Mouse (Mus musculus) stomach, postnatal 0 days (tissue): ENCODE results near the gene Glyctk.

Source experiments
- CTCF ChIP-seq: IDR thresholded peaks from 2 replicates; pipeline ENCODE4 v1.5.1; 2016; ENCODE audit warnings: antibody characterized with exemption, low read depth, mild to moderate bottlenecking, moderate library complexity
- EP300 ChIP-seq: optimal IDR thresholded peaks from 2 replicates; pipeline ENCODE3; 2016; ENCODE audit warnings: antibody characterized with exemption

DNA sequence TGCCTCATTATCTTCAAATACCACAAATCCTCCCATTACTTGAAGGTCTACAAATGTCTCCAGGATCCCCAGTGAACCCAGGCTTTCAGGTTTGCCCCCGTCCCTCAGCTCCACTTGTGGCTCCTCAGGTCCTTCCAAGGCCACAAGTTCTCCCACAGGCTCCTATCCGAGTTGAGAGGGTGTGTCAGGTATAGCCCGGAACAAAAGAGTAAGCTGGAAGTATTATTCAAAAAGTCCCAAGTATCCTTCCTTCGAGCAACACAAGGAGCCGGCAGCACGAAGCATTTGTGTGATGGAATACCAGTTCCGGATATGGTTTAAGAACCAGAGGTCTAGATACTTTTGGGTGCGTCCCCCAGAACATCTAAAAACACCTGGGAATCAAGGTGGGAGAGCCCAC lies 34.1 kb upstream of the Glyctk start:
- TF ChIP-seq CTCF (no peak), EP300 (no peak)
